Mouse (Mus musculus) megakaryocyte, embryonic 14.5 days (primary cell): Measurements from ENCODE around the gene Gm49369.

ENCODE experiments used
- FLI1 ChIP-seq: IDR thresholded peaks from 2 replicates; pipeline ENCODE4 v1.6.1; 2012; ENCODE audit warnings: low read length, inconsistent platforms, mixed read lengths
- GATA1 ChIP-seq: IDR thresholded peaks from 3 replicates; pipeline ENCODE4 v1.6.1; 2012; ENCODE audit warnings: mixed read lengths, low read length, inconsistent platforms, borderline replicate concordance

DNA sequence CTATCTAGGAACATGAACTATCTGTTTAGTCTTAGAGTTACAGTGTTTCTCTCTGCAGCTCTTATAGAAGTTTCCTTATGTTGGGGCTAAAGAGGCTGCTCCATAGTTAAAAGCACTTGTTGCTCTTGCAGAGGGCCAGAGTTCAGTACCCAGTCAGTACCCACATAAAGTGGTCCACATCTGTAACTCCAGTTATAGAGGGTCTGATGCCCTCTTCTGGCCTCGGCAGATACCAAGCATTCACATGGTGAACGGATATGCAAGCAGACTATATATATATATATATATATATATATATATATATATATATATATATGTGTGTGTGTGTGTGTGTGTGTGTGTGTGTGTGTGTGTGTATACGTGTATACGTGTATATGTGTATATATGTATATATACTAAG is 25.5 kb upstream of the Gm49369 start:
- TF ChIP-seq GATA1 (no peak), FLI1 (no peak)
